ENCODE assay signal across 17 mouse cellular contexts in the genomic region with DNA sequence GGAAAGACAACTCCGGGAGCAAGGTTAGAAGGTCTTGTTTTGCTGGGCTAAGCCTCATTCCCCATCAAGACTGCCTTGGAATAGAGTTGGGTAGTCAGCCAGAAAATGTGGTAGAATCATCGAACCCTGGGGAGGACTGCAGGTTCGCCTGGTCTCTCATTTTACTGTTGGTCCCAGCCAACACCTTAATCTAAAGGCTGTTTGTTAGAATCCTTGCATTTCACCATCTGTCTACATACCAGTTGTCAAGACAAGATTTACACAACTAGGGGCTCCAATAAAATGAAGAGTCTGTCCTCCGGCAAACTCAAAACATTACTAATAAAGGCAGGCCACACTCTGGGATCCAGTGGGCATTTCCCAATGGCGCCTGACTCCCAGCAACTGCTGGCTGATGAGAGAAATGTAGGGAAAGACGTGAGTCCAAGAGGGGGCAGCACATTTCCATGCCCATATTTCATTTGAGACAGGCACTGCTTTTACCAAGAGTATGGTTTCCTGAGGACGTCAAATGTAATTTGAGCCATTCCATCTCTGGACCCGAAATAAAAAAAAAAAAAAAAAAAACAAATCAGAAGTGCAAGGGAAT. TPM values are rescaled to one million over a fixed set of nuclear protein-coding genes. Genes with fewer than 3 reads are reported as not detected.
DNase-seq lines count a peak whose midpoint lies in the region; ATAC-seq and TF ChIP-seq lines count a peak whose summit lies in the region.
"Had no signal": no experiment of that assay in that cellular context is flagged by ENCODE, and none has a peak within 500 bp of the region (broad histone marks: within the 10 kb centered on the region; RNA-seq: fewer than 3 reads in every experiment).

No protein-coding gene starts in this region.

- no peaks in the 10 kb centered on the region for H3K36me3 ChIP-seq in hindbrain, postnatal 0 days (ENCODE audit: insufficient read depth, low read length)
- H3K36me3 ChIP-seq in hindbrain, embryonic 14.5 days (replicated peaks; ENCODE audit: control insufficient read depth, insufficient read depth) = no peaks in the 10 kb centered on the region
- H3K36me3 ChIP-seq in lung, embryonic 14.5 days (ENCODE audit: insufficient read depth) = no peaks in the 10 kb centered on the region
- H3K36me3 ChIP-seq: hindbrain, embryonic 12.5 days had no signal

- no peaks in the 10 kb centered on the region for H3K27me3 ChIP-seq in hindbrain, postnatal 0 days (ENCODE audit: insufficient read depth, low read length)
- 0 out of 2 replicates have a peak, but pooled peaks cover 7% of the 10 kb centered on the region for H3K27me3 ChIP-seq in hindbrain, embryonic 14.5 days (ENCODE audit: control insufficient read depth, insufficient read depth, low read length)
- H3K27me3 ChIP-seq in lung, embryonic 14.5 days (ENCODE audit: insufficient read depth, low read length) = peaks cover 4% of the 10 kb centered on the region; the same call in 1 of the 2 replicates

- H3K27ac ChIP-seq in hindbrain, postnatal 0 days = no peak overlapping the region
- no peak overlapping the region for H3K27ac ChIP-seq in hindbrain, embryonic 14.5 days
- no peak overlapping the region for H3K27ac ChIP-seq in lung, embryonic 14.5 days (ENCODE audit: low read depth)
- H3K27ac ChIP-seq: hindbrain, embryonic 12.5 days had no signal

- no peak overlapping the region for H3K9ac ChIP-seq in hindbrain, postnatal 0 days (replicated peaks; ENCODE audit: low read length)
- H3K9ac ChIP-seq in hindbrain, embryonic 14.5 days = no peak overlapping the region
- no peak overlapping the region for H3K9ac ChIP-seq in lung, embryonic 14.5 days
- H3K9ac ChIP-seq: hindbrain, embryonic 12.5 days had no signal

- ATAC-seq in hindbrain, postnatal 0 days = no peak
- ATAC-seq in hindbrain, embryonic 14.5 days (ENCODE audit: low FRiP score) = no peak
- no peak for ATAC-seq in lung, embryonic 14.5 days (ENCODE audit: insufficient read depth)

- H3K9me3 ChIP-seq in hindbrain, postnatal 0 days (ENCODE audit: low read length) = no peaks in the 10 kb centered on the region
- H3K9me3 ChIP-seq in hindbrain, embryonic 14.5 days (ENCODE audit: control insufficient read depth, low read length) = no peaks in the 10 kb centered on the region
- no peaks in the 10 kb centered on the region for H3K9me3 ChIP-seq in lung, embryonic 14.5 days (ENCODE audit: low read depth, low read length)

- peaks cover 6% of the 10 kb centered on the region for H3K4me1 ChIP-seq in hindbrain, postnatal 0 days (ENCODE audit: insufficient read depth, low read length)
- H3K4me1 ChIP-seq in hindbrain, embryonic 14.5 days (replicated peaks; ENCODE audit: control insufficient read depth, insufficient read depth, low read length) = 0 out of 2 replicates have a peak, but pooled peaks cover 11% of the 10 kb centered on the region
- peaks cover 16% of the 10 kb centered on the region for H3K4me1 ChIP-seq in lung, embryonic 14.5 days (ENCODE audit: insufficient read depth)

- no peak for DNase-seq in hindbrain, postnatal 0 days (ENCODE audit: low spot score)
- DNase-seq in hindbrain, embryonic 14.5 days (ENCODE audit: low spot score) = no peak
- DNase-seq in lung, embryonic 14.5 days = peak; percentile 42
- no peak for DNase-seq in lung, adult 18-20 months
- peak; percentile 7 for DNase-seq in MN1 (ENCODE audit: low spot score)
- peak; percentile 82 for DNase-seq in fibroblast of lung, adult 2 months (ENCODE audit: low read depth)
- no peak for DNase-seq in retina, postnatal 1 day
- no peak for DNase-seq in frontal cortex, postnatal 10 days (ENCODE audit: low spot score in 2 of 2)
- DNase-seq: adrenal gland, adult 8-10 months; cerebellum, postnatal 36 days; kidney, adult 2 months; layer of hippocampus, adult 9-11 months; lung, adult 2 months; right cerebral cortex, postnatal 25 days had no signal

- peak; percentile 15; the same call in 1 of the 2 replicates for TF ChIP-seq CTCF in hindbrain, postnatal 0 days (IDR thresholded peaks at IDR 0.05; ENCODE audit: low read depth)
- TF ChIP-seq CTCF in lung, embryonic 14.5 days (IDR thresholded peaks at IDR 0.05; ENCODE audit: low read depth) = peak; percentile 23; the same call in 1 of the 2 replicates

- no peak overlapping the region for H3K4me2 ChIP-seq in hindbrain, postnatal 0 days (ENCODE audit: low read depth, low read length)
- H3K4me2 ChIP-seq in hindbrain, embryonic 14.5 days (replicated peaks) = no peak overlapping the region
- no peak overlapping the region for H3K4me2 ChIP-seq in lung, embryonic 14.5 days

- no peak overlapping the region for H3K4me3 ChIP-seq in hindbrain, postnatal 0 days (ENCODE audit: low read length)
- no peak overlapping the region for H3K4me3 ChIP-seq in hindbrain, embryonic 14.5 days (replicated peaks; ENCODE audit: low read length)
- no peak overlapping the region for H3K4me3 ChIP-seq in lung, embryonic 14.5 days (ENCODE audit: low read depth, low read length)
- H3K4me3 ChIP-seq: hindbrain, embryonic 12.5 days; megakaryocyte, embryonic 14.5 days had no signal

- WGBS in hindbrain, postnatal 0 days = 54% methylated on average over 8 of the region's 8 CpGs
- 62% methylated on average over 8 of the region's 8 CpGs for WGBS in hindbrain, embryonic 14.5 days
- 41% methylated on average over 8 of the region's 8 CpGs for WGBS in lung, embryonic 14.5 days

RNA-seq across cellular contexts. Expression of gene Pgpep1l, which starts 1.3 kb away (rescaled TPM):
- total RNA-seq in hindbrain, postnatal 0 days (2014; rRNA removed) = 0.68 TPM in 1 of 2 replicates, not detected in the other
- 0.24 TPM in 1 of 2 replicates, not detected in the other for polyA plus RNA-seq in hindbrain, postnatal 0 days (2015; fragmentation: Nextera tagmentation; extraction: Ambion mirVana)
- 0.21 TPM in 1 of 2 replicates, not detected in the other for polyA plus RNA-seq in hindbrain, embryonic 14.5 days (2014; fragmentation: Nextera tagmentation; extraction: Ambion mirVana)
- not detected in 2 replicates for polyA plus RNA-seq in lung, embryonic 14.5 days (2014; fragmentation: Nextera tagmentation; extraction: Ambion mirVana)
- polyA plus RNA-seq: gonadal fat pad, adult 2 months; hindbrain, embryonic 12.5 days had no signal

RNA-seq across cellular contexts. Expression of gene Fam169b, which starts 10.9 kb away (rescaled TPM):
- 0.21 TPM in 1 of 2 replicates, not detected in the other for total RNA-seq in hindbrain, postnatal 0 days (2014; rRNA removed)
- polyA plus RNA-seq in hindbrain, postnatal 0 days (2015; fragmentation: Nextera tagmentation; extraction: Ambion mirVana) = 0.15 TPM in 1 of 2 replicates, not detected in the other
- 0.09 and 0.17 TPM in 2 replicates for polyA plus RNA-seq in hindbrain, embryonic 14.5 days (2014; fragmentation: Nextera tagmentation; extraction: Ambion mirVana)
- 0.54 and 1.5 TPM in 2 replicates for polyA plus RNA-seq in lung, embryonic 14.5 days (2014; fragmentation: Nextera tagmentation; extraction: Ambion mirVana)

Comparison
In these comparisons a context has a peak if more than half of its experiments do, and no peak if none do; other contexts are left out.
1. DNase-seq: peak in lung, embryonic 14.5 days (single experiment), MN1 (single experiment) and fibroblast of lung, adult 2 months (single experiment); none in hindbrain, postnatal 0 days (single experiment), hindbrain, embryonic 14.5 days (single experiment), lung, adult 18-20 months (0 of 2), retina, postnatal 1 day (single experiment) and frontal cortex, postnatal 10 days (0 of 2).